Mouse (Mus musculus) lung, postnatal 14 days (tissue): ENCODE data around the gene Tshz2.

Experiments used
- DNase-seq: peaks from one replicate; pipeline ENCODE4 v3.0.0; 2021

Gene Tshz2

GRCm38 (mm10) chr2:170058774-170059173 lies 426.0 kb downstream of the Tshz2 start:
- DNase-seq, result peak; percentile 39

GRCm38 (mm10) chr2:170060066-170060465 lies 427.3 kb downstream of the Tshz2 start:
- DNase-seq, result peak; percentile 41

GRCm38 (mm10) chr2:170062378-170062777 lies 429.6 kb downstream of the Tshz2 start:
- DNase-seq, result no peak

GRCm38 (mm10) chr2:170069976-170070375 lies 437.2 kb downstream of the Tshz2 start:
- no peak for DNase-seq

- no peak for DNase-seq
Measured at GRCm38 (mm10) chr2:170070641-170071241, 437.9 kb downstream of the Tshz2 start.

- no peak for DNase-seq
Measured at GRCm38 (mm10) chr2:170076941-170077490, 444.2 kb downstream of the Tshz2 start.

GRCm38 (mm10) chr2:170078041-170078440 lies 445.2 kb downstream of the Tshz2 start:
- no peak for DNase-seq

GRCm38 (mm10) chr2:170078442-170079017 lies 445.7 kb downstream of the Tshz2 start:
- no peak for DNase-seq

- no peak for DNase-seq
Measured at GRCm38 (mm10) chr2:170091563-170092443, 459.0 kb downstream of the Tshz2 start.

GRCm38 (mm10) chr2:170094220-170094619 lies 461.4 kb downstream of the Tshz2 start:
- no peak for DNase-seq

GRCm38 (mm10) chr2:170094871-170095270 lies 462.1 kb downstream of the Tshz2 start:
- DNase-seq, result no peak

- peak; percentile 97 for DNase-seq
Measured at GRCm38 (mm10) chr2:170101132-170101531, 468.3 kb downstream of the Tshz2 start.

GRCm38 (mm10) chr2:170101932-170102331 lies 469.1 kb downstream of the Tshz2 start:
- DNase-seq, result no peak

- no peak for DNase-seq
Measured at GRCm38 (mm10) chr2:170103341-170103740, 470.5 kb downstream of the Tshz2 start.

- peak; percentile 63 for DNase-seq
Measured at GRCm38 (mm10) chr2:170103852-170104251, 471.0 kb downstream of the Tshz2 start.

- no peak for DNase-seq
Measured at GRCm38 (mm10) chr2:170104396-170104795, 471.6 kb downstream of the Tshz2 start.

- no peak for DNase-seq
Measured at GRCm38 (mm10) chr2:170106000-170106399, 473.2 kb downstream of the Tshz2 start.

GRCm38 (mm10) chr2:170107791-170108190 lies 475.0 kb downstream of the Tshz2 start:
- DNase-seq, result no peak

GRCm38 (mm10) chr2:170109528-170109927 lies 476.7 kb downstream of the Tshz2 start:
- DNase-seq, result no peak

- DNase-seq, result no peak
Measured at GRCm38 (mm10) chr2:170110306-170110705, 477.5 kb downstream of the Tshz2 start.

- peak; percentile 77 for DNase-seq
Measured at GRCm38 (mm10) chr2:170116704-170117281, 484.0 kb downstream of the Tshz2 start.

- no peak for DNase-seq
Measured at GRCm38 (mm10) chr2:170120139-170121027, 487.6 kb downstream of the Tshz2 start.
